8 mouse cellular contexts compared by ENCODE assay signal in the genomic region with DNA sequence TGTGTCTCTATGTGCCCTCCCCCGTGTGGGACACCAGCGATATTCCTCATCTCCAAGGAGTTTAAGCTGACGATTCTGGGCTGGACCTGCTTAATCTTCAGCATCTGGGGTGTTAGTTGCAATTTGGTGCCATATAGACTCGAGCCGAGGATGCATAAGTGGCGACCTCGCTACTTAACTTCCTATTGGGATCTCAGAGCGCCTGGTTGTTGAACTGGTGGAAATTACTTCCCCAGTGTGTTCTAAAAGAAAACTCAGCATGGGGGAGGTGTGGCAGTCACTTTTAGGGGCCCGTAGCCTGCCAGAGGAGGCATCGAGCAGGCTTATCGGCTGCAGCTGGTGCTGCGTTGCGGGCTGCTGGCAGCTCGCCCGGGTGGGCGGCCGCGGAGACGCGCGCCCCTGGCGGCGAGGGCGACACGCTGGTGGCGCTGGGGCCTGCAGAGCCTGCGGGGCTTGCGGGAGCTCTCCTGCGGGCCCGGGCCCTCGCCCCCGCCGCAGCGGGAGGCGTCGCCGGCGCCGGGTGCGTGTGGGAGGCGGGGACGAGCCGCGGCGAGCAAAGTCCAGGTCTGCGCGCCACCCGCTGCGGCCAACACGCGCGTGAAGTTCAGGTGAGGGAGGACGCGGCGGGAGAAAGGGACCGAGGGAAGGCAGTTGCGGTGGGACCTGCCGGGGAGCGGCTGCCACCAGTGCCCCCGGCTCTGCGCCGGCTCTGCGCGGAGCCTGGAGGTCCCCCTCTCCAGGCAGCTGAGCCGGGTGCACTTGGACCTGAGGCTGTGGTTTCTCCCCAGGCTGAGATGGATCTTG. TPM values are rescaled to one million over a fixed set of nuclear protein-coding genes. Genes with fewer than 3 reads are reported as not detected.
DNase-seq lines count a peak whose midpoint lies in the region.

A gene (plus strand): TSS at position 418 of the 804 bp plus-strand sequence.

- peak within 1 kb of the TSS; percentile 70 for H3K27ac ChIP-seq in macrophage

- under 1% methylated on average over 58 of the region's 65 CpGs for WGBS in macrophage (ENCODE audit: missing documents)

- DNase-seq in adrenal gland, adult (ENCODE audit: inconsistent age in 2 of 2, low spot score in 1 of 2): peak; percentile 81 to 88
- DNase-seq in embryo, embryonic 10 days (ENCODE audit: low spot score): peak; percentile 54
- peak; percentile 65 for DNase-seq in gastrocnemius, postnatal 10 days
- DNase-seq in induced T-regulatory cell, adult 2 months (ENCODE audit: low read depth): peak; percentile 54
- peak; percentile 51 for DNase-seq in left cerebral cortex, adult 8-10 months (ENCODE audit: low spot score in 2 of 2)
- DNase-seq in retina, postnatal 7 days (ENCODE audit: low read depth, low spot score): peak; percentile 54
- DNase-seq in urinary bladder, postnatal 14 days (ENCODE audit: low spot score): peak; percentile 8

- peak within 1 kb of the TSS; percentile 43 for H3K4me3 ChIP-seq in macrophage (ENCODE audit: inconsistent target)

- H3K36me3 ChIP-seq in macrophage (ENCODE audit: inconsistent target): no peaks in the 10 kb centered on the region

- H3K79me2 ChIP-seq in macrophage (ENCODE audit: inconsistent target): no peaks in the 10 kb centered on the region

RNA-seq across cellular contexts. Expression of the gene that starts here (rescaled TPM):
- total RNA-seq in gastrocnemius, postnatal 10 days (2021): 10 to 100 TPM; 11.9 to 14.7 TPM
- 1 to 10 TPM; 4.7 to 5.5 (median 4.9) TPM for total RNA-seq in left cerebral cortex, adult 8-10 months (2022)
- 10 to 100 TPM; 10.2 to 70.4 (median 25.8) TPM for total RNA-seq in macrophage (2018; cell fraction: chromatin; rRNA removed)
- total RNA-seq in macrophage (2018; cell fraction: cytosol; rRNA removed): 10 to 100 TPM in 6 of 26 experiments, 1 to 10 TPM in 20; 1.6 to 11.4 (median 6.1) TPM
- 10 to 100 TPM in 13 of 26 experiments, 1 to 10 TPM in 13; 3.3 to 46.5 (median 10.5) TPM for total RNA-seq in macrophage (2018; cell fraction: nucleus; rRNA removed)
- polyA plus RNA-seq in macrophage (2018): 9.0 to 17.9 TPM (median 9.4 TPM) in 3 replicates

Comparison
In these comparisons a context has a peak if more than half of its experiments do, and no peak if none do; other contexts are left out.
1. Peak in every context shown above with its lines: DNase-seq, H3K4me3 ChIP-seq and H3K27ac ChIP-seq.
2. DNase-seq: peak in every context shown above with its lines; median percentile 84 in adrenal gland, adult; 65 in gastrocnemius, postnatal 10 days; 54 in embryo, embryonic 10 days; 54 in induced T-regulatory cell, adult 2 months; 54 in retina, postnatal 7 days; 51 in left cerebral cortex, adult 8-10 months; 8 in urinary bladder, postnatal 14 days.